Mouse (Mus musculus): Measurements from ENCODE around the gene Trrap. TPM values are rescaled to one million over a fixed set of nuclear protein-coding genes. Genes with fewer than 3 reads are reported as not detected.

Gene Trrap
- total and polyA plus RNA-seq, 3 experiments = 44.1 to 91.6 (median 45.6) TPM

- Histone ChIP-seq H3K9me3 (replicated peaks; ENCODE audit: insufficient read depth, low read length) (no peaks in the 10 kb centered on the region), H3K36me3 (ENCODE audit: control insufficient read depth in 1 of 2, insufficient read depth in 2 of 2, low read length in 2 of 2) (peaks cover 0 to 5% of the 10 kb centered on the region in 2 experiments; a peak in 2 of 4 replicates), H3K27ac (ENCODE audit: control insufficient read depth, low read depth, low read length) (no peak overlapping the region), H3K4me1 (ENCODE audit: control insufficient read depth in 1 of 2, insufficient read depth in 2 of 2, low read length in 2 of 2) (peaks cover 0 to 5% of the 10 kb centered on the region in 2 experiments; a peak in 2 of 4 replicates), H3K9ac (ENCODE audit: control insufficient read depth, low read depth, low read length, poor library complexity, severe bottlenecking) (no peak overlapping the region), H3K27me3 (ENCODE audit: control insufficient read depth in 1 of 2, insufficient read depth in 2 of 2, low read length in 2 of 2) (no peaks in the 10 kb centered on the region), H3K79me2 (ENCODE audit: control insufficient read depth, insufficient read depth, low read length, poor library complexity) (no peaks in the 10 kb centered on the region), H3K4me3 (ENCODE audit: control insufficient read depth in 1 of 2, insufficient read depth in 1 of 2, low read depth in 2 of 2, low read length in 2 of 2) (no peak overlapping the region)
- no peak for DNase-seq (ENCODE audit: low read depth, low spot score)
- no peak for TF ChIP-seq USF1 (IDR thresholded peaks at IDR 0.05; ENCODE audit: low read depth, low read length)
- no peak for TF ChIP-seq JUND (IDR thresholded peaks at IDR 0.05; ENCODE audit: low read depth, low read length)
- no peak for TF ChIP-seq TAL1 (IDR thresholded peaks at IDR 0.05; ENCODE audit: low read length)
- TF ChIP-seq KAT2A (conservative IDR thresholded peaks at IDR 0.05; ENCODE audit: low read depth, low read length) = no peak
- no peak for TF ChIP-seq TCF12 (IDR thresholded peaks at IDR 0.05; ENCODE audit: low read depth, low read length)
- no peak for TF ChIP-seq CTCF (IDR thresholded peaks at IDR 0.05 in 2 of 3, conservative IDR thresholded peaks at IDR 0.05 in 1 of 3; ENCODE audit: control insufficient read depth in 1 of 3, insufficient read depth in 1 of 3, low read depth in 2 of 3, low read length in 3 of 3, poor library complexity in 1 of 3, severe bottlenecking in 1 of 3)
Observed at GRCm38 (mm10) chr5:144901791-144902190, 134.3 kb downstream of the Trrap start.

GRCm38 (mm10) chr5:144904356-144905134, 137.0 kb downstream of the Trrap start:
- TF ChIP-seq RCOR1 (IDR thresholded peaks at IDR 0.05; ENCODE audit: low read depth, low read length) = no peak
- TF ChIP-seq NRF1 (IDR thresholded peaks at IDR 0.05; ENCODE audit: insufficient read depth, low read depth, low read length, poor library complexity, severe bottlenecking) = no peak
- no peak for TF ChIP-seq ELF1 (IDR thresholded peaks at IDR 0.05; ENCODE audit: low read depth, low read length)
- Histone ChIP-seq H3K27me3 (ENCODE audit: control insufficient read depth in 1 of 2, insufficient read depth in 2 of 2, low read length in 2 of 2) (no peaks in the 10 kb centered on the region), H3K27ac (ENCODE audit: control insufficient read depth, low read depth, low read length) (no peak overlapping the region), H3K9me3 (replicated peaks; ENCODE audit: insufficient read depth, low read length) (no peaks in the 10 kb centered on the region), H3K4me3 (ENCODE audit: control insufficient read depth in 1 of 2, insufficient read depth in 1 of 2, low read depth in 2 of 2, low read length in 2 of 2) (no peak overlapping the region), H3K9ac (ENCODE audit: control insufficient read depth, low read depth, low read length, poor library complexity, severe bottlenecking) (no peak overlapping the region), H3K36me3 (ENCODE audit: control insufficient read depth in 1 of 2, insufficient read depth in 2 of 2, low read length in 2 of 2) (no peaks in the 10 kb centered on the region), H3K4me1 (ENCODE audit: control insufficient read depth in 1 of 2, insufficient read depth in 2 of 2, low read length in 2 of 2) (no peaks in the 10 kb centered on the region), H3K79me2 (ENCODE audit: control insufficient read depth, insufficient read depth, low read length, poor library complexity) (no peaks in the 10 kb centered on the region)
- no peak for DNase-seq (ENCODE audit: low read depth, low spot score)

- TF ChIP-seq UBTF (IDR thresholded peaks at IDR 0.05; ENCODE audit: borderline replicate concordance, insufficient read depth, low read depth, low read length) (no peak), CTCF (IDR thresholded peaks at IDR 0.05 in 2 of 3, conservative IDR thresholded peaks at IDR 0.05 in 1 of 3; ENCODE audit: control insufficient read depth in 1 of 3, insufficient read depth in 1 of 3, low read depth in 2 of 3, low read length in 3 of 3, poor library complexity in 1 of 3, severe bottlenecking in 1 of 3) (peak; percentile 5 to 31 (median 13); a peak in 3 of 6 replicates), ZNF384 (IDR thresholded peaks at IDR 0.05; ENCODE audit: low read depth, low read length) (no peak), MAX (IDR thresholded peaks at IDR 0.05; ENCODE audit: low read length) (no peak), KAT2A (conservative IDR thresholded peaks at IDR 0.05; ENCODE audit: low read depth, low read length) (no peak), SMC3 (IDR thresholded peaks at IDR 0.05; ENCODE audit: low read depth, low read length) (peak; percentile 41)
- peak; percentile 16 for DNase-seq (ENCODE audit: low read depth, low spot score)
- Histone ChIP-seq H3K27ac (ENCODE audit: control insufficient read depth, low read depth, low read length) (no peak overlapping the region), H3K79me2 (ENCODE audit: control insufficient read depth, insufficient read depth, low read length, poor library complexity) (no peaks in the 10 kb centered on the region), H3K9me3 (replicated peaks; ENCODE audit: insufficient read depth, low read length) (no peaks in the 10 kb centered on the region), H3K4me1 (ENCODE audit: control insufficient read depth in 1 of 2, insufficient read depth in 2 of 2, low read length in 2 of 2) (no peaks in the 10 kb centered on the region), H3K9ac (ENCODE audit: control insufficient read depth, low read depth, low read length, poor library complexity, severe bottlenecking) (no peak overlapping the region), H3K4me3 (ENCODE audit: control insufficient read depth in 1 of 2, insufficient read depth in 1 of 2, low read depth in 2 of 2, low read length in 2 of 2) (no peak overlapping the region), H3K36me3 (ENCODE audit: control insufficient read depth in 1 of 2, insufficient read depth in 2 of 2, low read length in 2 of 2) (no peaks in the 10 kb centered on the region), H3K27me3 (ENCODE audit: control insufficient read depth in 1 of 2, insufficient read depth in 2 of 2, low read length in 2 of 2) (no peaks in the 10 kb centered on the region)
Observed at GRCm38 (mm10) chr5:144907591-144907990, 140.1 kb downstream of the Trrap start.

Other genes with a start within 250 kb of the Trrap start
- gene Nptx2, start 221.8 kb upstream of the Trrap start, total RNA-seq (2012; rRNA removed) = not detected in 2 replicates
- not detected for gene Nptx2, start 221.8 kb upstream of the Trrap start, polyA plus RNA-seq (2012; ENCODE audit: insufficient read depth in 1 of 2, insufficient read length in 2 of 2, low read depth in 1 of 2, low replicate concordance in 2 of 2, missing spikeins in 1 of 2)
- gene Tmem130, start 5.9 kb upstream of the Trrap start, total RNA-seq (2012; rRNA removed) = not detected in 2 replicates
- gene Tmem130, start 5.9 kb upstream of the Trrap start, polyA plus RNA-seq (2012; ENCODE audit: insufficient read depth in 1 of 2, insufficient read length in 2 of 2, low read depth in 1 of 2, low replicate concordance in 2 of 2, missing spikeins in 1 of 2) = under 1 TPM in 1 of 2 experiments, not detected in 1; 0.14 TPM
- 3.9 and 4.0 TPM in 2 replicates for gene Smurf1, start 198.1 kb downstream of the Trrap start, total RNA-seq (2012; rRNA removed)
- 10 to 100 TPM in 1 of 2 experiments, not detected in 1; 10.6 TPM for gene Smurf1, start 198.1 kb downstream of the Trrap start, polyA plus RNA-seq (2012; ENCODE audit: insufficient read depth in 1 of 2, insufficient read length in 2 of 2, low read depth in 1 of 2, low replicate concordance in 2 of 2, missing spikeins in 1 of 2)